Mouse (Mus musculus) thymus, adult 2 months (tissue): ENCODE measurements at regions not wholly inside any gene's neighbourhood (a gene's known extent, or its start where the extent isn't known, plus 50 kb on each side); places are given as distances from the start of the nearest gene placed in this dataset.

ENCODE experiments used
- CTCF ChIP-seq: fragments of 200-500 bp; IDR thresholded peaks from 2 replicates; pipeline ENCODE4 v1.5.1; 2012; ENCODE audit warnings: mild to moderate bottlenecking, control low read depth, low read length, moderate library complexity, borderline replicate concordance; ENCODE audit not compliant: control insufficient read depth, poor library complexity, insufficient read depth; ENCODE audit errors: extremely low read depth
- POLR2A ChIP-seq: fragments of 200-500 bp; IDR thresholded peaks from 2 replicates; pipeline ENCODE4 v1.6.1; 2012; ENCODE audit warnings: mild to moderate bottlenecking, low read length, control low read depth, moderate library complexity; ENCODE audit not compliant: control insufficient read depth, poor library complexity, insufficient read depth; ENCODE audit errors: extremely low read depth

DNA sequence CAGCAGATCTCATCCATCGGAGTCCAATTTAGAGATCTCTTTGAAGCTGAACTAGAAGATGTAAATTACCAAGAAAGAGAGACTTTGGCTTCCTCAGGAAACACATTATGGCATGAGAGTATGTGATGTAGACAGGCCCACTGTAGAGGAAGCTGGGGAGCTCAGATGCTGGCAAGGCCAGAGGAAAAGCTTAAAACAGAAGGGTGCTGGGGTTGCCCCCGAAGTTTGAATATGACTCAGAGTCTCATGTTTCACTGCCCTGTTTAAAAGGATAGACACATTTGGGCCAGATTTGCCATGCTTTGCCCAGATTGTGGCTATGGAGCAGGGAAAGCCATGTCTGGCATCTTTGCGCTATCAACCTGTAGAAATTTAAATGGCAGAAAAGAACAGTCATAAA is 705.1 kb downstream of the 5730522E02Rik start:
- no peak for TF ChIP-seq POLR2A
- TF ChIP-seq CTCF: no peak
